Mouse (Mus musculus) myocyte (in vitro differentiated cells): ENCODE data around the gene Fam13a. TPM values are rescaled to one million over a fixed set of nuclear protein-coding genes. Genes with fewer than 3 reads are reported as not detected.

Source experiments
- H3K27me3 ChIP-seq: one replicate; pipeline ENCODE4 v1.6.1; 2011; ENCODE audit not compliant: control insufficient read depth, insufficient read depth, insufficient read length
- H3K36me3 ChIP-seq: one replicate; pipeline ENCODE4 v1.6.1; 2011; ENCODE audit not compliant: control insufficient read depth, insufficient read depth
- H3K4me2 ChIP-seq: one replicate; pipeline ENCODE4 v1.6.1; 2011; ENCODE audit warnings: low read depth, control low read depth
- H3K4me3 ChIP-seq: one replicate; pipeline ENCODE4 v1.5.1; 2011; ENCODE audit warnings: mild to moderate bottlenecking, control low read depth, moderate library complexity
- H3K79me2 ChIP-seq: one replicate; pipeline ENCODE4 v1.6.1; 2011; ENCODE audit not compliant: control insufficient read depth, insufficient read depth
- H3ac ChIP-seq: one replicate; pipeline ENCODE4 v1.6.1; 2011; ENCODE audit not compliant: control insufficient read depth, insufficient read length
- CEBPB ChIP-seq: IDR thresholded peaks from 2 replicates; pipeline ENCODE4 v1.6.1; 2011; ENCODE audit warnings: mild to moderate bottlenecking, moderate library complexity; ENCODE audit not compliant: poor library complexity, insufficient read depth, severe bottlenecking
- E2F4 ChIP-seq: IDR thresholded peaks from one replicate; pipeline ENCODE4 v1.6.1; 2011; ENCODE audit warnings: mild to moderate bottlenecking, control low read depth, moderate library complexity; ENCODE audit not compliant: insufficient read depth
- MAX ChIP-seq: IDR thresholded peaks from one replicate; pipeline ENCODE4 v1.6.1; 2011; ENCODE audit warnings: low read depth, mild to moderate bottlenecking, control low read depth
- MYOD1 ChIP-seq, 3 experiments: IDR thresholded peaks; one replicate each; pipeline ENCODE4 v1.6.1; 2011; ENCODE audit warnings: control low read depth in 2 of 3, low read depth in 2 of 3, mild to moderate bottlenecking in 2 of 3, moderate library complexity in 1 of 3; ENCODE audit not compliant: insufficient read length in 2 of 3, control insufficient read depth in 1 of 3
- MYOG ChIP-seq, 3 experiments: IDR thresholded peaks; one replicate each; pipeline ENCODE4 v1.6.1; 2011; ENCODE audit warnings: control low read depth in 2 of 3, low read depth in 2 of 3, mild to moderate bottlenecking in 2 of 3; ENCODE audit not compliant: insufficient read length in 2 of 3, control insufficient read depth in 1 of 3, insufficient read depth in 1 of 3
- POLR2A ChIP-seq: IDR thresholded peaks from one replicate; pipeline ENCODE4 v1.6.1; 2011; ENCODE audit warnings: low read depth, mild to moderate bottlenecking, control low read depth, moderate library complexity; ENCODE audit not compliant: insufficient read length
- POLR2AphosphoS2 ChIP-seq: IDR thresholded peaks from one replicate; pipeline ENCODE4 v1.6.1; 2011; ENCODE audit warnings: low read depth, control low read depth; ENCODE audit not compliant: insufficient read length
- REST ChIP-seq: IDR thresholded peaks from one replicate; pipeline ENCODE4 v1.6.1; 2011; ENCODE audit warnings: mild to moderate bottlenecking, control low read depth, moderate library complexity; ENCODE audit not compliant: insufficient read depth, insufficient read length
- SRF ChIP-seq: IDR thresholded peaks from one replicate; pipeline ENCODE4 v1.6.1; 2011; ENCODE audit warnings: low read depth; ENCODE audit not compliant: control insufficient read depth, insufficient read length
- TCF12 ChIP-seq: IDR thresholded peaks from one replicate; pipeline ENCODE4 v1.6.1; 2011; ENCODE audit warnings: mild to moderate bottlenecking, control low read depth; ENCODE audit not compliant: poor library complexity, insufficient read depth, severe bottlenecking
- TCF3 ChIP-seq: IDR thresholded peaks from one replicate; pipeline ENCODE4 v1.6.1; 2011; ENCODE audit warnings: low read depth, control low read depth; ENCODE audit not compliant: insufficient read length
- USF1 ChIP-seq: IDR thresholded peaks from one replicate; pipeline ENCODE4 v1.6.1; 2011; ENCODE audit warnings: low read depth, mild to moderate bottlenecking, control low read depth, moderate library complexity
- polyA plus RNA-seq: library from polyadenylated mRNA; unstranded; fragments of >200 nt; fragmentation: generic; extraction: Trizol; gene quantifications from one replicate; pipeline ENCODE4 v1.2.1, GENCODE M21; 2012; ENCODE audit warnings: missing spikeins

Fam13a gene
- polyA plus RNA-seq, 1 experiment: 0.43 TPM

- H3K27me3 ChIP-seq: no peaks in the 10 kb centered on the region
- H3K36me3 ChIP-seq: no peaks in the 10 kb centered on the region
- H3ac ChIP-seq: no peak overlapping the region
- no peaks in the 10 kb centered on the region for H3K79me2 ChIP-seq
- TF ChIP-seq POLR2A: no peak
- TF ChIP-seq TCF12: no peak
- no peak for TF ChIP-seq CEBPB
- TF ChIP-seq REST: no peak
- TF ChIP-seq E2F4: no peak
- no peak for TF ChIP-seq MYOG (IDR thresholded peaks at IDR 0.05; ENCODE audit: control insufficient read depth in 1 of 3, insufficient read depth in 1 of 3, insufficient read length in 2 of 3, low read depth in 2 of 3)
- TF ChIP-seq USF1: no peak
- TF ChIP-seq MAX: no peak
- no peak for TF ChIP-seq MYOD1 (IDR thresholded peaks at IDR 0.05; ENCODE audit: control insufficient read depth in 1 of 3, insufficient read length in 2 of 3, low read depth in 2 of 3)
- TF ChIP-seq TCF3: no peak
- TF ChIP-seq POLR2AphosphoS2: no peak
- no peak overlapping the region for H3K4me2 ChIP-seq
- H3K4me3 ChIP-seq: no peak overlapping the region
These were observed 28.9 kb upstream of the Fam13a start for GRCm38 (mm10) chr6:59053232-59053631.

DNA sequence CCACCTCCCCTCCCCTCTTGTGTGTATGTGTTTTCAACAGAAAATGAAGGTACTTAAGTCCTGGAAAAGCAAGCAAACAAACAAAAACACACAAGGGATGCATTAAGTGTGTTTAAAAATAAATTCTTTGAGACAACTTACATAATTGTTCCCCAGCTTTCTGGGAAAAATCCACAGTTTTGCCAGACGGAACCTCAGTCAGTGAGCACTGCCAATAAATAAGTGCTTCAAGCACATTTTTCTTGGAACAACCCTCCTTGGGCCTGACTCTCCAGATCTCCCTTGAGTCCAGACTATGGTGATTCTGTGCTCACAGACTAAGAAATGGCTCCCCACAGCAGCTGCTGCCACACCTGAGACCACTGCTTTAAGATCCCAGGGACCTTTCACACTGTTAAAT, 15.4 kb upstream of the Fam13a start:
- H3K4me2 ChIP-seq: no peak overlapping the region
- no peak overlapping the region for H3ac ChIP-seq
- TF ChIP-seq MYOG (IDR thresholded peaks at IDR 0.05; ENCODE audit: control insufficient read depth in 1 of 3, insufficient read depth in 1 of 3, insufficient read length in 2 of 3, low read depth in 2 of 3) (no peak), REST (no peak), TCF3 (no peak), MYOD1 (IDR thresholded peaks at IDR 0.05; ENCODE audit: control insufficient read depth in 1 of 3, insufficient read length in 2 of 3, low read depth in 2 of 3) (no peak)

DNA sequence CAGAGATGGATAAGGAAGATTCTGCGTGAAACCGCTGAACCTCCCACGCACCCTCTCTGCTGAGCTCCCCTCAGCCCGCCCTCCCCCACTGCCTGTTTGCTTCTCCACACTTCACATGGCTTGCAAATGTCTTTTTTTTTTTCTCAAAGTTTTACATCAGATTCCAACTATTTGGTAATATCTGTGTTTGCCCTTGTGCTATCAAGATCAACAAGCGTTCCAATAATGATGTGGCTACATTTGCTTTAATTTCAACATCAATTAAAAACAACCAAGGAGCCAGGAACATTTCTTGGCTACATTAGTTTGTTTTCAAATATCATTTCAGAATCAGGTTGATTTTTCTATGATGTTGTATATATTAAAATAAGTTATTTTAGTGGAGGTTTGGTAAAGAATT, 8.4 kb upstream of the Fam13a start:
- Histone ChIP-seq H3ac (no peak overlapping the region), H3K27me3 (no peaks in the 10 kb centered on the region), H3K4me3 (no peak overlapping the region), H3K79me2 (no peaks in the 10 kb centered on the region), H3K4me2 (no peak overlapping the region), H3K36me3 (no peaks in the 10 kb centered on the region)
- no peak for TF ChIP-seq POLR2A
- TF ChIP-seq POLR2AphosphoS2: no peak
- no peak for TF ChIP-seq REST
- no peak for TF ChIP-seq MYOG (IDR thresholded peaks at IDR 0.05; ENCODE audit: control insufficient read depth in 1 of 3, insufficient read depth in 1 of 3, insufficient read length in 2 of 3, low read depth in 2 of 3)
- TF ChIP-seq E2F4: no peak
- no peak for TF ChIP-seq MAX
- TF ChIP-seq TCF12: no peak
- TF ChIP-seq MYOD1 (IDR thresholded peaks at IDR 0.05; ENCODE audit: control insufficient read depth in 1 of 3, insufficient read length in 2 of 3, low read depth in 2 of 3): no peak
- TF ChIP-seq TCF3: no peak
- no peak for TF ChIP-seq USF1
- TF ChIP-seq SRF: no peak
- no peak for TF ChIP-seq CEBPB

More for the DNA sequence above, 15.4 kb upstream of the Fam13a start:
- H3K27me3 ChIP-seq: no peaks in the 10 kb centered on the region
- no peaks in the 10 kb centered on the region for H3K36me3 ChIP-seq
- H3K79me2 ChIP-seq: no peaks in the 10 kb centered on the region
- H3K4me3 ChIP-seq: no peak overlapping the region

GRCm38 (mm10) chr6:59031539-59031938, 7.2 kb upstream of the Fam13a start:
- Histone ChIP-seq H3K4me2 (no peak overlapping the region), H3K79me2 (no peaks in the 10 kb centered on the region), H3K36me3 (no peaks in the 10 kb centered on the region), H3ac (no peak overlapping the region), H3K4me3 (no peak overlapping the region), H3K27me3 (no peaks in the 10 kb centered on the region)
- TF ChIP-seq MYOG (IDR thresholded peaks at IDR 0.05; ENCODE audit: control insufficient read depth in 1 of 3, insufficient read depth in 1 of 3, insufficient read length in 2 of 3, low read depth in 2 of 3): no peak
- no peak for TF ChIP-seq POLR2AphosphoS2
- TF ChIP-seq E2F4: no peak
- no peak for TF ChIP-seq USF1
- TF ChIP-seq MAX: no peak
- no peak for TF ChIP-seq TCF3

- Histone ChIP-seq H3K27me3 (no peaks in the 10 kb centered on the region), H3K4me3 (no peak overlapping the region), H3K4me2 (no peak overlapping the region), H3K36me3 (no peaks in the 10 kb centered on the region), H3K79me2 (no peaks in the 10 kb centered on the region), H3ac (no peak overlapping the region)
- TF ChIP-seq POLR2A: no peak
- TF ChIP-seq SRF: no peak
- no peak for TF ChIP-seq TCF12
- TF ChIP-seq TCF3: no peak
- TF ChIP-seq REST: no peak
- TF ChIP-seq E2F4: no peak
- TF ChIP-seq MYOG (IDR thresholded peaks at IDR 0.05; ENCODE audit: control insufficient read depth in 1 of 3, insufficient read depth in 1 of 3, insufficient read length in 2 of 3, low read depth in 2 of 3): no peak
- TF ChIP-seq USF1: no peak
- TF ChIP-seq CEBPB: no peak
- no peak for TF ChIP-seq MYOD1 (IDR thresholded peaks at IDR 0.05; ENCODE audit: control insufficient read depth in 1 of 3, insufficient read length in 2 of 3, low read depth in 2 of 3)
- no peak for TF ChIP-seq MAX
- no peak for TF ChIP-seq POLR2AphosphoS2
These were observed 6.3 kb upstream of the Fam13a start for GRCm38 (mm10) chr6:59030667-59031066.
